Mouse (Mus musculus): ENCODE measurements at regions not wholly inside any gene's neighbourhood (a gene's known extent, or its start where the extent isn't known, plus 50 kb on each side); places are given as distances from the start of the nearest gene placed in this dataset.

DNA sequence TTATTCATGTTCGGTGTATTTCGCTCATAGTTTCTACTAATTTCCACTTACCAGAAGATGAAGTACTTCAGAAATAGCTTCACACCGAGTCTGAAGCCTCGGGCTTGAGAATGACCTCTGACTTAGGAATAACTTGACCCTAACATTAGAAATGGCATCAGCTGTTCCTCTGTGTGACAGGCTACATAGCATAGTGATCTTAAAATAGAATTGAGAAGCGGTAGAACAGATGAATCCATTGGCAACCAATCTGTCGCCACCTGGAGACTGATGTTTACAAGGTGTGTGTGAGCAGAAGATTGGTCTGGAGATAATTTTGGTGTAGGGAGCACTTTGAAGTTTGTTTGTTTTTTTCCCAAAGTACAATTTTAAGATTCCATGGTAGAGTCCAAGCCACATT lies 60.9 kb upstream of the Ahi1 start:
- H3K4me3 ChIP-seq (ENCODE audit: insufficient read depth, low read length) = no peak overlapping the region
- TF ChIP-seq POLR2A (IDR thresholded peaks at IDR 0.05; ENCODE audit: borderline replicate concordance, low read depth, low read length) (no peak), CTCF (IDR thresholded peaks at IDR 0.05; ENCODE audit: low read depth, low read length) (no peak)
- H3K4me1 ChIP-seq (ENCODE audit: control insufficient read depth, insufficient read depth, low read length) = no peaks in the 10 kb centered on the region
- H3K27ac ChIP-seq (ENCODE audit: insufficient read depth, low read depth, low read length) = no peak overlapping the region

DNA sequence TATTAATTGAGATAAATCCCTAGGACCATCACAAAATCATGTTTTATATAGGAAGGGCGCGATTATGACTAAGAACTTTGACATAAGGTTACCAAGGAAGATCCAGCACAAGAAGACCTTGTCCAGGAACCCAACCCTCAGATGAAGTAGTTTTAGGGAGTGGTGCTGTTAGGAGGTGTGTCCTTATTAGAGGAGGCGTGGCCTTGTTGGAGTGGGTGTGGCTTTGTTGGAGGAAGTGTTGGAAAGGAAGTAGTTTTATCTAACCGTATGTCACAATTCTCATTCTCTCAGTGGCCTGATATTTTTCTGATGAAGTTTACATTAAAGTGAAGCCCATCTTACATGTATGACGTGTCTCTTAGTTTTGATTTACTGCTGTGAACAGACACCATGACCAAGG lies 68.7 kb upstream of the Ahi1 start:
- no peak for TF ChIP-seq CTCF (IDR thresholded peaks at IDR 0.05; ENCODE audit: low read depth, low read length)
- no peak for TF ChIP-seq POLR2A (IDR thresholded peaks at IDR 0.05; ENCODE audit: borderline replicate concordance, low read depth, low read length)
- Histone ChIP-seq H3K4me1 (ENCODE audit: control insufficient read depth, insufficient read depth, low read length) (peaks cover 24% of the 10 kb centered on the region), H3K27ac (ENCODE audit: insufficient read depth, low read depth, low read length) (no peak overlapping the region), H3K4me3 (ENCODE audit: insufficient read depth, low read length) (no peak overlapping the region)

DNA sequence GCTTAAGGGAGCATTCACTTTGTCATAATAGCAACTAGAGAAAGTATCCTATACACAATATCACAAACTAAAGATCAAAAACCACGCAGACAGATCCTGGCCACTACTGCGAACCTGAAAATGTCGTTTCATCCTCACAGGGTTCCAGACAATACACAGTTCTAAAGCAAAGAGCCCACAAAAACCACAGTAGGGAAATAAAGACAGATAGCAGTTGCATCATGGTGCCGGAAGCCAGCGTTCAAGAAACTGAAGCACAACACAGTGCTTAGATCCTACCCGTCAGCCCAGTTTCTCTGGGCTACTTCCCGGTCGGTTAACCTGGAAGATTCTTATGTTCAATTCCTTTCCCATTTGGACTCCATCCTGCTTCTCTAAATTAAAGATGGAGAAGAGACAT lies 69.7 kb upstream of the Ahi1 start:
- TF ChIP-seq POLR2A (IDR thresholded peaks at IDR 0.05; ENCODE audit: borderline replicate concordance, low read depth, low read length) = no peak
- no peak for TF ChIP-seq CTCF (IDR thresholded peaks at IDR 0.05; ENCODE audit: low read depth, low read length)
- Histone ChIP-seq H3K4me3 (ENCODE audit: insufficient read depth, low read length) (no peak overlapping the region), H3K4me1 (ENCODE audit: control insufficient read depth, insufficient read depth, low read length) (peaks cover 24% of the 10 kb centered on the region), H3K27ac (ENCODE audit: insufficient read depth, low read depth, low read length) (peak overlapping the region; percentile 39)

DNA sequence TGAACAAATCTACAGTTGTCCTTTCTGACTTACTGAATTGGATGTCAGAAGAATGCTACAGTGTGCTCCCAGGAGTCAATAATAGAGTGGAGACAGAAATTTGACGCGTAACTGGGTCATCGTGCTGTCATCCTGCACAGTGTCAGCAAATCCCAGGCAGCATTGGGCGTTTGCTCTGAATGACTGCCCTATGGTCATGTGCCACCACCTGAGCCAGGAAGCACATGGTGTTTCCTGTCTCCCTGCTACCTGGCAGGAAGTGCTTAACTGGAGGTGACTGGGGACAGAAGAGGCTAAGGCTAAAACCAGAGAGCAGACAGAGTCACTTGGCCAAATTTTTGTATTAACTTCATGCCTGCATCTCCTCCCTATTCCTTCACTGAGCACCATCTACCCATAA lies 72.1 kb upstream of the Ahi1 start:
- no peak overlapping the region for H3K4me3 ChIP-seq (ENCODE audit: insufficient read depth, low read length)
- peaks cover 24% of the 10 kb centered on the region for H3K4me1 ChIP-seq (ENCODE audit: control insufficient read depth, insufficient read depth, low read length)
- no peak for TF ChIP-seq CTCF (IDR thresholded peaks at IDR 0.05; ENCODE audit: low read depth, low read length)
- TF ChIP-seq POLR2A (IDR thresholded peaks at IDR 0.05; ENCODE audit: borderline replicate concordance, low read depth, low read length) = no peak
- no peak overlapping the region for H3K27ac ChIP-seq (ENCODE audit: insufficient read depth, low read depth, low read length)

DNA sequence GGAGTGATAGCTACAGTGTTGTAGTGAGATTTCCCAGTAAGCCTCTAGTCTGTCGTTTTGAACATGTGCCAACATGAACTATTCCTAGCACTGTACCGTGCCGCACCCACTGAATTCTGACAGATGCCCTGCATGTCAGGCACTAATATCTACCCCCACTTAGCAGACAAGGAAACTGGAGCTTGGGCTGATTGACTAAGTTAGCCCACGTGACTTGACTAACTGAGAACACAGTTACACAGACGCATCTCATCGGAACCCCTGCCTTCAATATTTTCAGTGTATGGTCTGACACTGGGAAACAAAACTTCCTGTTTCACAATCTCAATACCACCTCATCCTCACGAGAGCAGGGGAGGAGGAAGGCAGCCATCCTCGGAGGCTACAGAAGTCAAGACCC lies 72.9 kb upstream of the Ahi1 start:
- H3K4me1 ChIP-seq (ENCODE audit: control insufficient read depth, insufficient read depth, low read length) = peaks cover 24% of the 10 kb centered on the region
- H3K27ac ChIP-seq (ENCODE audit: insufficient read depth, low read depth, low read length) = no peak overlapping the region
- TF ChIP-seq CTCF (IDR thresholded peaks at IDR 0.05; ENCODE audit: low read depth, low read length) = no peak
- TF ChIP-seq POLR2A (IDR thresholded peaks at IDR 0.05; ENCODE audit: borderline replicate concordance, low read depth, low read length) = no peak

DNA sequence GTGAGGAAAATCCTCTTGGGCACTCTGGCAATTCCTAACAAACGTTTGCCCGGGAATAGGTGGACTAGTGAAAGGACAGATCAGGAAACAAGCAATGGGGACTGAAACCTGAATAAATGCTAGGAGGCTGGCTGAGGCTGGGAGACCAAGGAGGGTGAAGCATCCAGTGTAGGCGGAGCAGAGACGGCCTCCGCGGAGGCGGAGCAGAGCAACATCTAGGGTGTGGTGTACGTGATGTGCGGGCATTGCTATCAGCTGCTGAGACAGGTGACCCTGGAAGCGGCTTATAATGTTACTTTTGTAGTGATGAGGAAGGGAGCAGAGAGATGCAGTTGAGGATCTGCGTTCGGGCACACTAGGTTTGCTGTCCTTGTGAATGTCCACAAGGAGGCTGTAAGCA lies 85.3 kb upstream of the Ahi1 start:
- Histone ChIP-seq H3K4me1 (ENCODE audit: control insufficient read depth, insufficient read depth, low read length) (peaks cover 5% of the 10 kb centered on the region; the same call in 1 of the 2 replicates), H3K4me3 (ENCODE audit: insufficient read depth, low read length) (no peak overlapping the region), H3K27ac (ENCODE audit: insufficient read depth, low read depth, low read length) (no peak overlapping the region)
- TF ChIP-seq CTCF (IDR thresholded peaks at IDR 0.05; ENCODE audit: low read depth, low read length) (no peak), POLR2A (IDR thresholded peaks at IDR 0.05; ENCODE audit: borderline replicate concordance, low read depth, low read length) (no peak)

More for the DNA sequence above, 72.9 kb upstream of the Ahi1 start:
- no peak overlapping the region for H3K4me3 ChIP-seq (ENCODE audit: insufficient read depth, low read length)

DNA sequence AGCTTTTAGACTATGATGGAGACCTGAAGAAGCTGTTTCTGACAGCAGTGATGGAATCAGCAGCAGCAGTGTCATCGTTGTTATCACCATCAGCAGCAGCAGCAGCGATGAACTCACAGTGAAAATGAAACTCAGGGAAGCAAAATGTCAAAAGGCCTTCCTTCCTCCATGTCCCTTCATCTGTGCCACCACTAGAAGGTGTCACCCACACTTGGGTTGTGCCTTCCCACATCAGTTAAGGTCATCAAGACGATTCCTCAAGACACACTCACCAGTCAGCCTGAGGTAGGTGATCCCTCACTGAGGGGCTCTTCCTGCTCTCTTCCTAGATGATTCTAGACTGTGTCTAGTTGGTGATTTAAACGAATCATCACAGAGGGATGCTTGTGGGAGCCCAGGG lies 87.3 kb upstream of the Ahi1 start:
- Histone ChIP-seq H3K4me1 (ENCODE audit: control insufficient read depth, insufficient read depth, low read length) (peaks cover 5% of the 10 kb centered on the region; the same call in 1 of the 2 replicates), H3K4me3 (ENCODE audit: insufficient read depth, low read length) (no peak overlapping the region), H3K27ac (ENCODE audit: insufficient read depth, low read depth, low read length) (no peak overlapping the region)
- no peak for TF ChIP-seq POLR2A (IDR thresholded peaks at IDR 0.05; ENCODE audit: borderline replicate concordance, low read depth, low read length)

DNA sequence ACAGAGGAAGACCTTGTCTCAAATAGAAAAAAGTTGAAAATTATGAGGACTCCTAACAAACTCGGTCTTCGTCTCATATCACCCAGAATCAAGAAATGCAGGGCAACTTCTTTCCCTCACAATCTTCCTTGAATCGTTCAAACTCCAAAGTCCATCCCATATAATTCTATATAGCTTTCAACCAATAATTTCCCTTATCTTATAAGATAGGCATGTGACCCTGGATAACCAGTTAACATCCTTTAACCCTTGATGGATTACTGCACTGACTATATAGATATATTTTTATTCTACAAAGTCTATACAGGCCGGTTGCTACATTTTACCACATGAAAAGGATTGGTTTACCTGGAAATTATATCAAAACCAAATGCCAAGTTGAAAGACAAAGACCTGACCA lies 94.9 kb upstream of the Ahi1 start:
- peaks cover 13% of the 10 kb centered on the region for H3K4me1 ChIP-seq (ENCODE audit: control insufficient read depth, insufficient read depth, low read length)
- H3K4me3 ChIP-seq (ENCODE audit: insufficient read depth, low read length) = no peak overlapping the region
- TF ChIP-seq POLR2A (IDR thresholded peaks at IDR 0.05; ENCODE audit: borderline replicate concordance, low read depth, low read length) (no peak), CTCF (IDR thresholded peaks at IDR 0.05; ENCODE audit: low read depth, low read length) (no peak)
- H3K27ac ChIP-seq (ENCODE audit: insufficient read depth, low read depth, low read length) = no peak overlapping the region

DNA sequence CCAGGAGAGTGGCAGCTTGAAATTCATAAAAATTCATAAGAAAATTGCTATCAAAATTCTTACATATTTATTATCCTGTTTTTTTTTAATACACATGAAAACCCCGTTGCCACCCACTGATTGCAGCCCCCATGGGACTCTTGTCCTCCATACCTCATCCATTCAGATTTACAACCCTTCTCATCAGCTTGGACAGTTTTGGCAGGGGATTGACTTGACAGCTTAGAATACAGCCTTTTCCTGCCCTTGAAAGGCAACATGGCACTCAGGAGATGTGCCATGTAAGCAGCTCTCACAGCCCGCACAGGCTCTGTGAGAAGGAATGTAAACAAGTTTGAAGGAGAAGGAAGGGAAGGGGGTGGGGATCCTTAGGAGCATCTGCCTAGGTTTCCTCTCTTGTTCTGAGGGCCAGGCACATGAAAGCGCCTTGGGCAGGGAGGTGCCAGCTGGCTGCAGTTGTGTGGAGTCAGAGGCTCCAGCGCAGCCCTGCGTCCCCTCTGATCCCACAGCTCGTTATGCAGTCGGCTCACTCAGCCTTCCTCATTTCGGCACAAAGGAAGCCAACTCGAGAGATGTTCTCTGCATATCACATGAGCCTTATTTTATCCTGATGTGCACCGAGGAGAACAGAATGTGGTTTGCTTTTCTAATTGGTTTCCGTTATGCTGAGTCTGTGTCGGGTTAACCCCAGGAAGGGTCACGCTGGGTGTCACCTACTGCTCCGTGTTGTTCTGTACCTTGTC lies 97.6 kb upstream of the Ahi1 start:
- TF ChIP-seq CTCF (IDR thresholded peaks at IDR 0.05; ENCODE audit: low read depth, low read length) (no peak), POLR2A (IDR thresholded peaks at IDR 0.05; ENCODE audit: borderline replicate concordance, low read depth, low read length) (no peak)
- peaks cover 13% of the 10 kb centered on the region for H3K4me1 ChIP-seq (ENCODE audit: control insufficient read depth, insufficient read depth, low read length)
- H3K27ac ChIP-seq (ENCODE audit: insufficient read depth, low read depth, low read length) = no peak overlapping the region; the same call in 1 of the 2 replicates
- H3K4me3 ChIP-seq (ENCODE audit: insufficient read depth, low read length) = no peak overlapping the region

DNA sequence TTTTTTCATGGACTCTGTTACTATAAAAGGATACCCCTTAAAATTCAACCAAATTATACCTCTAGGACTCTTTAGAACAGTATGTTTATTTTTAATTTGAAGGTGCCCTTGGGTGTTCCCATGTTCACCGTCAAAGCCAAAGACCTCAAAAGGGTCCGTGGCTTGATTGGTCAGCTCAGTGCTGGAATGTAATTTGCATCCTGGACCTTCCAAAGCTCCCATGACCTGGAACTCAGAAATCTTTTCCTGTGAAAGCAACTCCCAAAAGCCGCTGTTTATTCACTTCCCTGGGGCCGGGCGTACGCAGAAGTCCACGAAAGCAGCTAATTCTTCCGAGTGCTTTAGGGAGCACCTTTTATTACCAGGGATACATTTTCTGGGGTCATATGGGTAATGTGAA lies 105.1 kb upstream of the Ahi1 start:
- Histone ChIP-seq H3K27ac (ENCODE audit: insufficient read depth, low read depth, low read length) (no peak overlapping the region), H3K4me1 (ENCODE audit: control insufficient read depth, insufficient read depth, low read length) (peaks cover 3% of the 10 kb centered on the region; the same call in 1 of the 2 replicates), H3K4me3 (ENCODE audit: insufficient read depth, low read length) (no peak overlapping the region)
- TF ChIP-seq CTCF (IDR thresholded peaks at IDR 0.05; ENCODE audit: low read depth, low read length) (no peak), POLR2A (IDR thresholded peaks at IDR 0.05; ENCODE audit: borderline replicate concordance, low read depth, low read length) (no peak)

Measured in bone marrow macrophage, adult 2 months (primary cell).